Mouse (Mus musculus) hindbrain, embryonic 12.5 days (tissue): Measurements from ENCODE around the gene Nudt21. TPM values are rescaled to one million over a fixed set of nuclear protein-coding genes. Genes with fewer than 3 reads are reported as not detected.

Experiments
- polyA plus RNA-seq: library from polyadenylated mRNA; unstranded; fragments of >200 nt; fragmentation: Nextera tagmentation; extraction: Ambion mirVana; gene quantifications from 2 replicates; pipeline ENCODE4 v1.2.1, GENCODE M21; 2016

Nudt21 gene
- polyA plus RNA-seq, 1 experiment from 2014 or later = 127 TPM

Other genes starting within 250 kb of the Nudt21 start
- 91.6 and 101 TPM in 2 replicates for gene Gnao1, start 227.1 kb downstream of the Nudt21 start, polyA plus RNA-seq
- 77.4 and 79.4 TPM in 2 replicates for gene Amfr, start 24.2 kb downstream of the Nudt21 start, polyA plus RNA-seq
- 14.6 and 17.7 TPM in 2 replicates for gene Ogfod1, start 167 bp upstream of the Nudt21 start, polyA plus RNA-seq
- 22.9 and 23.4 TPM in 2 replicates for gene Bbs2, start 61.9 kb upstream of the Nudt21 start, polyA plus RNA-seq
- not detected in 2 replicates for gene Mt4, start 100.2 kb upstream of the Nudt21 start, polyA plus RNA-seq
- gene Mt3, start 115.6 kb upstream of the Nudt21 start, polyA plus RNA-seq = 18.5 and 33.1 TPM in 2 replicates
- 13.2 TPM in 2 replicates for gene Mt2, start 135.6 kb upstream of the Nudt21 start, polyA plus RNA-seq
- gene Mt1, start 142.1 kb upstream of the Nudt21 start, polyA plus RNA-seq = 34.0 and 47.3 TPM in 2 replicates
- gene Nup93, start 177.5 kb upstream of the Nudt21 start, polyA plus RNA-seq = 80.4 and 85.1 TPM in 2 replicates